ENCODE assay signal across 8 mouse cellular contexts in the genomic region with DNA sequence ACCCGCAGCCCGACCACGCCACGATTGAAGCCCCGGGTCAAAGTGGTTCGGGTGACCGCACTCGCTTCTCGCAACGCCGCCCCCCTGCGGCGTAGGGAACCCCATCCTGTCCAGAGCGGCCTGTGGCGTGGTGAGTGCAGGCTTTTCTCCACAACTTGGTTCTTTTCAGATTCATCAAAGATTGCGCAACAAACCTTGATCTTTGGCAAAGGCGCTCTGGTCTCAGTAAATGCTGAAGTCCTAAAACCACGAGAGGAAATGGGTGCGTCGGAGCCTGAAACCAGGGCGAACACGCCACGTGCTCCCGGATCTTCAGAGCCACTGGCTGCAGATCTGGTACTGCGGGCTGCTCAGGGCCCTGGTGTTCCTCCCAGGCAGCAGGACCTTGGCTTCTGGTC. TPM values are rescaled to one million over a fixed set of nuclear protein-coding genes. Genes with fewer than 3 reads are reported as not detected.
DNase-seq lines count a peak whose midpoint lies in the region; ATAC-seq and TF ChIP-seq lines count a peak whose summit lies in the region.

No protein-coding gene starts in this region.

- peak overlapping the region; percentile 76 for H3K27ac ChIP-seq in spleen, adult 2 months (ENCODE audit: insufficient read depth, low read length)

- no peaks in the 10 kb centered on the region for H3K9me3 ChIP-seq in erythroblast, embryonic 14.5 days (ENCODE audit: control insufficient read depth, low read length)
- 0 out of 2 replicates have a peak, but pooled peaks cover 3% of the 10 kb centered on the region for H3K9me3 ChIP-seq in megakaryocyte, embryonic 14.5 days

- H3K4me3 ChIP-seq in erythroblast, embryonic 14.5 days (replicated peaks) = peak overlapping the region; percentile 53
- peak overlapping the region; percentile 91 for H3K4me3 ChIP-seq in megakaryocyte, embryonic 14.5 days (replicated peaks)
- H3K4me3 ChIP-seq in spleen, adult 2 months (ENCODE audit: extremely low read depth, insufficient read depth, insufficient read length) = peak overlapping the region; percentile 66

- under 1% methylated on average over 25 of the region's 25 CpGs for WGBS in spleen, adult 2 months

- TF ChIP-seq POLR2A in spleen, adult 2 months (IDR thresholded peaks at IDR 0.05; ENCODE audit: low read depth, low read length) = no peak

- no peaks in the 10 kb centered on the region for H3K4me1 ChIP-seq in erythroblast, embryonic 14.5 days (ENCODE audit: control insufficient read depth)
- peaks cover 23% of the 10 kb centered on the region for H3K4me1 ChIP-seq in megakaryocyte, embryonic 14.5 days
- H3K4me1 ChIP-seq in spleen, adult 2 months (ENCODE audit: control insufficient read depth, insufficient read depth, insufficient read length) = peaks cover 7% of the 10 kb centered on the region; the same call in 1 of the 2 replicates

- DNase-seq in WW6 (ENCODE audit: low read depth, low spot score) = peak; percentile 13
- peak; percentile 58 for DNase-seq in fibroblast of lung, adult 2 months (ENCODE audit: low read depth)
- peak; percentile 66 to 75 for DNase-seq in heart, postnatal 10 days
- peak; percentile 76 to 91 for DNase-seq in kidney, postnatal 25 days
- peak in 1 of 2 experiments; percentile 47 for DNase-seq in spleen, adult 2 months (ENCODE audit: low read depth in 1 of 2, low spot score in 2 of 2)

- no peak for ATAC-seq in erythroblast, adult 5-6 weeks (replicated peaks; ENCODE audit: low FRiP score, poor library complexity, severe bottlenecking)

- peaks cover 33% of the 10 kb centered on the region for H3K27me3 ChIP-seq in erythroblast, embryonic 14.5 days (ENCODE audit: control insufficient read depth)
- peaks cover 89% of the 10 kb centered on the region for H3K27me3 ChIP-seq in megakaryocyte, embryonic 14.5 days (replicated peaks)
- peaks cover 9% of the 10 kb centered on the region for H3K27me3 ChIP-seq in spleen, adult 2 months (ENCODE audit: control insufficient read depth, insufficient read depth, low read length)

- TF ChIP-seq CTCF in spleen, adult 2 months (IDR thresholded peaks at IDR 0.05; ENCODE audit: extremely low read depth, insufficient read depth, insufficient read length, insufficient replicate concordance) = no peak

- H3K36me3 ChIP-seq in erythroblast, embryonic 14.5 days (ENCODE audit: control insufficient read depth) = no peaks in the 10 kb centered on the region
- H3K36me3 ChIP-seq in megakaryocyte, embryonic 14.5 days (replicated peaks; ENCODE audit: low read length) = no peaks in the 10 kb centered on the region
- H3K36me3 ChIP-seq in spleen, adult 2 months (ENCODE audit: control insufficient read depth, insufficient read depth, low read length) = no peaks in the 10 kb centered on the region

- intact Hi-C loops in heart, postnatal 10 days (cut with DNase I) = no loop called here

RNA-seq across cellular contexts. Expression of a gene that starts 0.7 kb away (rescaled TPM):
- polyA plus RNA-seq in erythroblast, embryonic 14.5 days (2012) = 0.07 and 0.14 TPM in 2 replicates
- total RNA-seq in erythroblast, adult 5-6 weeks (2015; ENCODE audit: low replicate concordance) = 8.5 and 10.0 TPM in 2 replicates
- total RNA-seq in erythroblast, adult 5-6 weeks (2017; ENCODE audit: low replicate concordance) = 2.0 and 2.8 TPM in 2 replicates
- 10 to 100 TPM; 82.5 to 85.2 TPM for total RNA-seq in heart, postnatal 10 days (2021)
- polyA plus RNA-seq in megakaryocyte, embryonic 14.5 days (2012; ENCODE audit: insufficient read depth, low replicate concordance) = 1.1 TPM in 1 of 2 replicates, not detected in the other
- 7.7 and 8.3 TPM in 2 replicates for polyA plus RNA-seq in spleen, adult 2 months (2012; rRNA removed)
